Mouse (Mus musculus) CH12.LX (cell line): ENCODE results near the gene Ankzf1. TPM values are rescaled to one million over a fixed set of nuclear protein-coding genes. Genes with fewer than 3 reads are reported as not detected.

Experiments used
- DNase-seq: peaks from one replicate; pipeline ENCODE4 v3.0.0-alpha.2; 2013; ENCODE audit errors: extremely low read depth
- H3K27ac ChIP-seq: 2 replicates; pipeline ENCODE4 v1.5.1; 2012; ENCODE audit warnings: low read depth, mild to moderate bottlenecking, control low read depth, moderate library complexity; ENCODE audit not compliant: insufficient read depth
- H3K27me3 ChIP-seq: replicated peaks from 2 replicates; pipeline ENCODE3; 2012; ENCODE audit warnings: inconsistent platforms
- H3K36me3 ChIP-seq, 2 experiments: replicated peaks in 1 of 2; 2 replicates each; pipeline versions ENCODE3 to v1.6.1; 2012; ENCODE audit warnings: inconsistent platforms in 1 of 2, low read length in 1 of 2, mild to moderate bottlenecking in 1 of 2, mixed read lengths in 1 of 2, moderate library complexity in 1 of 2; ENCODE audit not compliant: control insufficient read depth in 1 of 2, insufficient read depth in 1 of 2
- H3K4me1 ChIP-seq, 2 experiments: 2 replicates each; pipeline ENCODE4 v1.6.1; 2012; ENCODE audit warnings: inconsistent platforms in 1 of 2, moderate library complexity in 1 of 2; ENCODE audit not compliant: insufficient read depth in 2 of 2, control insufficient read depth in 1 of 2
- H3K4me2 ChIP-seq: 2 replicates; pipeline ENCODE4 v1.6.1; 2012; ENCODE audit warnings: low read depth, mild to moderate bottlenecking, control low read depth; ENCODE audit not compliant: poor library complexity, insufficient read depth, severe bottlenecking
- H3K4me3 ChIP-seq, 3 experiments: fragments of 150-350 bp in 1 of 3; sonication (generic) in 1 of 3; replicated peaks in 1 of 3; 2 replicates each; pipeline versions ENCODE3 to v1.5.1; 2011 to 2012; ENCODE audit warnings: low read depth in 2 of 3, low read length in 2 of 3, mild to moderate bottlenecking in 2 of 3, moderate library complexity in 2 of 3, control low read depth in 1 of 3, improper control_type of control experiment in 1 of 3, inconsistent platforms in 1 of 3, mixed read lengths in 1 of 3; ENCODE audit not compliant: poor library complexity in 1 of 3
- H3K79me2 ChIP-seq: replicated peaks from 2 replicates; pipeline ENCODE4 v1.6.1; 2012; ENCODE audit warnings: mild to moderate bottlenecking, moderate library complexity; ENCODE audit not compliant: control insufficient read depth, poor library complexity, insufficient read depth, severe bottlenecking; ENCODE audit errors: extremely low read depth
- H3K9ac ChIP-seq: 2 replicates; pipeline ENCODE4 v1.6.1; 2012; ENCODE audit warnings: low read depth, mild to moderate bottlenecking, control low read depth, moderate library complexity; ENCODE audit not compliant: insufficient read depth
- H3K9me3 ChIP-seq: replicated peaks from 2 replicates; pipeline ENCODE3; 2012; ENCODE audit warnings: low read length, inconsistent platforms, mixed read lengths
- BHLHE40 ChIP-seq: IDR thresholded peaks from 2 replicates; pipeline ENCODE4 v1.6.1; 2011; ENCODE audit warnings: mild to moderate bottlenecking, low read depth, low read length, improper control_type of control experiment
- CHD1 ChIP-seq: IDR thresholded peaks from 2 replicates; pipeline ENCODE4 v1.6.1; 2012; ENCODE audit warnings: low read depth, low read length, improper control_type of control experiment, inconsistent platforms
- CTCF ChIP-seq, 2 experiments: IDR thresholded peaks in 1 of 2; conservative IDR thresholded peaks in 1 of 2; 2 replicates each; pipeline ENCODE4 v1.5.1; 2011 to 2012; ENCODE audit warnings: low read depth in 2 of 2, low read length in 2 of 2, improper control_type of control experiment in 1 of 2, inconsistent platforms in 1 of 2, mild to moderate bottlenecking in 1 of 2, moderate library complexity in 1 of 2
- ELF1 ChIP-seq: IDR thresholded peaks from 2 replicates; pipeline ENCODE4 v1.6.1; 2014; ENCODE audit warnings: low read depth, mild to moderate bottlenecking, inconsistent platforms, low read length, improper control_type of control experiment
- EP300 ChIP-seq: IDR thresholded peaks from 2 replicates; pipeline ENCODE4 v1.6.1; 2011; ENCODE audit warnings: low read length, improper control_type of control experiment
- ETS1 ChIP-seq: conservative IDR thresholded peaks from 2 replicates; pipeline ENCODE4 v1.6.1; 2012; ENCODE audit warnings: low read depth, mild to moderate bottlenecking, inconsistent platforms, low read length, improper control_type of control experiment, moderate library complexity
- GABPA ChIP-seq: IDR thresholded peaks from 2 replicates; pipeline ENCODE4 v1.6.1; 2012; ENCODE audit warnings: low read depth, low read length, improper control_type of control experiment, inconsistent platforms; ENCODE audit not compliant: insufficient replicate concordance
- HCFC1 ChIP-seq: IDR thresholded peaks from 2 replicates; pipeline ENCODE4 v1.6.1; 2012; ENCODE audit warnings: low read depth, mild to moderate bottlenecking, inconsistent platforms, low read length, improper control_type of control experiment
- IRF4 ChIP-seq: IDR thresholded peaks from 2 replicates; pipeline ENCODE4 v1.6.1; 2014; ENCODE audit warnings: low read depth, mild to moderate bottlenecking, inconsistent platforms, low read length, improper control_type of control experiment
- JUND ChIP-seq: conservative IDR thresholded peaks from 2 replicates; pipeline ENCODE4 v1.6.1; 2011; ENCODE audit warnings: low read depth, low read length, improper control_type of control experiment
- KAT2A ChIP-seq: IDR thresholded peaks from 2 replicates; pipeline ENCODE4 v1.6.1; 2012; ENCODE audit warnings: low read length, improper control_type of control experiment, inconsistent platforms; ENCODE audit not compliant: insufficient replicate concordance
- MAFK ChIP-seq: IDR thresholded peaks from 2 replicates; pipeline ENCODE4 v1.6.1; 2011; ENCODE audit warnings: low read length, improper control_type of control experiment; ENCODE audit not compliant: insufficient replicate concordance
- MAX ChIP-seq: IDR thresholded peaks from 2 replicates; pipeline ENCODE4 v1.6.1; 2011; ENCODE audit warnings: low read length, improper control_type of control experiment
- MAZ ChIP-seq: IDR thresholded peaks from 2 replicates; pipeline ENCODE4 v1.6.1; 2012; ENCODE audit warnings: low read depth, mild to moderate bottlenecking, inconsistent platforms, low read length, improper control_type of control experiment, moderate library complexity
- MXI1 ChIP-seq: IDR thresholded peaks from 2 replicates; pipeline ENCODE4 v1.6.1; 2011; ENCODE audit warnings: mild to moderate bottlenecking, low read depth, low read length, improper control_type of control experiment
- MYC ChIP-seq: IDR thresholded peaks from 2 replicates; pipeline ENCODE4 v1.6.1; 2011; ENCODE audit warnings: low read depth, mild to moderate bottlenecking, improper control_type of control experiment, low read length
- NELFE ChIP-seq: IDR thresholded peaks from 2 replicates; pipeline ENCODE4 v1.6.1; 2011; ENCODE audit warnings: low read depth, low read length, improper control_type of control experiment
- NRF1 ChIP-seq: IDR thresholded peaks from 2 replicates; pipeline ENCODE4 v1.6.1; 2014; ENCODE audit warnings: low read depth, mild to moderate bottlenecking, inconsistent platforms, low read length, improper control_type of control experiment, moderate library complexity
- PAX5 ChIP-seq: IDR thresholded peaks from 2 replicates; pipeline ENCODE4 v1.6.1; 2012; ENCODE audit warnings: low read length, inconsistent platforms, mixed read lengths
- POLR2A ChIP-seq: IDR thresholded peaks from 2 replicates; pipeline ENCODE4 v1.6.1; 2011; ENCODE audit warnings: low read depth, mild to moderate bottlenecking, improper control_type of control experiment, low read length
- POLR2AphosphoS2 ChIP-seq: IDR thresholded peaks from 2 replicates; pipeline ENCODE4 v1.6.1; 2011; ENCODE audit warnings: low read depth, low read length, improper control_type of control experiment
- RAD21 ChIP-seq: IDR thresholded peaks from 2 replicates; pipeline ENCODE4 v1.6.1; 2011; ENCODE audit warnings: low read depth, mild to moderate bottlenecking, low read length, improper control_type of control experiment, moderate library complexity
- RCOR1 ChIP-seq: conservative IDR thresholded peaks from 2 replicates; pipeline ENCODE4 v1.6.1; 2012; ENCODE audit warnings: low read depth, mild to moderate bottlenecking, inconsistent platforms, low read length, improper control_type of control experiment
- SIN3A ChIP-seq: IDR thresholded peaks from 2 replicates; pipeline ENCODE4 v1.6.1; 2012; ENCODE audit warnings: low read length, improper control_type of control experiment, inconsistent platforms
- SMC3 ChIP-seq: IDR thresholded peaks from 2 replicates; pipeline ENCODE4 v1.6.1; 2011; ENCODE audit warnings: low read depth, low read length, improper control_type of control experiment
- TBP ChIP-seq: conservative IDR thresholded peaks from 2 replicates; pipeline ENCODE4 v1.6.1; 2011; ENCODE audit warnings: low read depth, low read length, improper control_type of control experiment
- TCF12 ChIP-seq: IDR thresholded peaks from 2 replicates; pipeline ENCODE4 v1.6.1; 2014; ENCODE audit warnings: low read depth, mild to moderate bottlenecking, inconsistent platforms, low read length, improper control_type of control experiment
- UBTF ChIP-seq: IDR thresholded peaks from 2 replicates; pipeline ENCODE4 v1.6.1; 2012; ENCODE audit warnings: low read depth, mild to moderate bottlenecking, inconsistent platforms, low read length, improper control_type of control experiment, moderate library complexity
- USF1 ChIP-seq: IDR thresholded peaks from 2 replicates; pipeline ENCODE4 v1.6.1; 2014; ENCODE audit warnings: low read depth, mild to moderate bottlenecking, inconsistent platforms, low read length, improper control_type of control experiment
- ZMIZ1 ChIP-seq: IDR thresholded peaks from 2 replicates; pipeline ENCODE4 v1.6.1; 2012; ENCODE audit warnings: low read depth, mild to moderate bottlenecking, inconsistent platforms, low read length, improper control_type of control experiment
- ZNF384 ChIP-seq: IDR thresholded peaks from 2 replicates; pipeline ENCODE4 v1.6.1; 2012; ENCODE audit warnings: low read depth, low read length, improper control_type of control experiment, inconsistent platforms
- dilution Hi-C: fragments of 300-500 bp; cut with MboI; formaldehyde crosslinking; loops from 2 replicates; pipeline ENCODE4 v1.14.3; 2020; ENCODE audit warnings: low sequenced_read_pairs; ENCODE audit not compliant: extremely low pct_unique_long_range_greater_than_20kb, extremely low pct_ligation_motif_present
- in situ Hi-C: fragments of 300-500 bp; cut with MboI; formaldehyde crosslinking; loops from 3 replicates; pipeline ENCODE4 v1.14.3; 2019; ENCODE audit warnings: low sequenced_read_pairs, low pct_ligation_motif_present, low pct_unique_long_range_greater_than_20kb, mixed read lengths
- polyA plus RNA-seq: library from polyadenylated mRNA; unstranded; fragments of >175 nt; gene quantifications from 2 replicates; pipeline ENCODE4 v1.2.1, GENCODE M21; 2012; ENCODE audit warnings: low read depth; ENCODE audit not compliant: insufficient read length
- total RNA-seq, 2 experiments: library from RNA; depleted of rRNA; stranded (reverse); fragments of 300-350 nt in 1 of 2; fragments of >200 nt in 1 of 2; gene quantifications; 2 replicates each; pipeline ENCODE4 v1.2.3; 2012 to 2014

The Ankzf1 gene
- total and polyA plus RNA-seq, 3 experiments = 13.3 to 20.4 (median 19.6) TPM

GRCm38 (mm10) chr1:75191258-75191621 lies 711 bp upstream of the Ankzf1 start:
- Histone ChIP-seq H3K9me3 (no peaks in the 10 kb centered on the region), H3K36me3 (peaks cover 19 to 54% of the 10 kb centered on the region in 2 experiments), H3K27me3 (no peaks in the 10 kb centered on the region), H3K9ac (peak overlapping the region; percentile 81), H3K4me3 (peak overlapping the region; percentile 86 to 89 (median 87)), H3K4me2 (peak overlapping the region; percentile 65), H3K79me2 (no peaks in the 10 kb centered on the region), H3K4me1 (peaks cover 10 to 38% of the 10 kb centered on the region in 2 experiments), H3K27ac (no peak overlapping the region)
- in situ Hi-C loops (no loop called here), dilution Hi-C loops (no loop called here)
- no peak for DNase-seq
- TF ChIP-seq BHLHE40 = no peak
- no peak for TF ChIP-seq TCF12
- no peak for TF ChIP-seq EP300
- TF ChIP-seq MAFK = no peak
- no peak for TF ChIP-seq MAZ
- no peak for TF ChIP-seq ZNF384
- no peak for TF ChIP-seq NRF1
- no peak for TF ChIP-seq JUND
- TF ChIP-seq UBTF = no peak
- TF ChIP-seq USF1 = no peak
- no peak for TF ChIP-seq MAX
- no peak for TF ChIP-seq RCOR1
- TF ChIP-seq ELF1 = no peak

GRCm38 (mm10) chr1:75192452-75192851 lies 501 bp downstream of the Ankzf1 start:
- in situ Hi-C loops = no loop called here
- peak; percentile 70 for DNase-seq
- peak overlapping the region; percentile 89 to 98 (median 97) for H3K4me3 ChIP-seq

More at GRCm38 (mm10) chr1:75192452-75192851, 501 bp downstream of the Ankzf1 start:
- Histone ChIP-seq H3K27me3 (no peaks in the 10 kb centered on the region), H3K4me2 (peak overlapping the region; percentile 27), H3K79me2 (no peaks in the 10 kb centered on the region), H3K9ac (peak overlapping the region; percentile 90)
- dilution Hi-C loops = no loop called here
- peak; percentile 53; the same call in 1 of the 2 replicates for TF ChIP-seq HCFC1
- TF ChIP-seq MAZ = no peak
- no peak for TF ChIP-seq GABPA
- peak; percentile 60; the same call in 1 of the 2 replicates for TF ChIP-seq NELFE
- TF ChIP-seq KAT2A = 0 out of 2 replicates have a peak, but pooled peaks have one; percentile 62
- TF ChIP-seq POLR2A = no peak
- no peak for TF ChIP-seq MAFK
- peak; percentile 51; the same call in 1 of the 2 replicates for TF ChIP-seq TCF12
- peak; percentile 27; the same call in 1 of the 2 replicates for TF ChIP-seq IRF4
- TF ChIP-seq PAX5 = no peak
- 0 out of 2 replicates have a peak, but pooled peaks have one; percentile 9 for TF ChIP-seq NRF1
- TF ChIP-seq ELF1 = peak; percentile 90
- TF ChIP-seq TBP = no peak
- TF ChIP-seq SIN3A = peak; percentile 51
- TF ChIP-seq CHD1 = peak; percentile 92; the same call in 1 of the 2 replicates
- TF ChIP-seq ETS1 = peak; percentile 25; the same call in 1 of the 2 replicates
- peak; percentile 82 for TF ChIP-seq MXI1
- 0 out of 2 replicates have a peak, but pooled peaks have one; percentile 71 for TF ChIP-seq ZMIZ1
- TF ChIP-seq SMC3 = no peak
- TF ChIP-seq RCOR1 = no peak
- TF ChIP-seq POLR2AphosphoS2 = no peak; the same call in 1 of the 2 replicates
- TF ChIP-seq MAX = 0 out of 2 replicates have a peak, but pooled peaks have one; percentile 37
- no peak for TF ChIP-seq JUND
- peak; percentile 24; the same call in 1 of the 2 replicates for TF ChIP-seq MYC
- TF ChIP-seq CTCF (conservative IDR thresholded peaks at IDR 0.05 in 1 of 2, IDR thresholded peaks at IDR 0.05 in 1 of 2; ENCODE audit: low read depth in 2 of 2, low read length in 2 of 2) = no peak
- TF ChIP-seq EP300 = peak; percentile 25; the same call in 1 of the 2 replicates
- no peak for TF ChIP-seq RAD21
- TF ChIP-seq, all 38 proteins: peak for 15
- H3K4me1 ChIP-seq = peaks cover 10 to 38% of the 10 kb centered on the region in 2 experiments
- peaks cover 18 to 54% of the 10 kb centered on the region in 2 experiments for H3K36me3 ChIP-seq
- peak overlapping the region; percentile 93 for H3K27ac ChIP-seq
- no peaks in the 10 kb centered on the region for H3K9me3 ChIP-seq
